Mouse (Mus musculus): ENCODE measurements around the gene Gmnn.
"Not testable (repeated sequence)": the region's sequence is repeated elsewhere in the genome, so short reads cannot be mapped to it uniquely, and the experiment has no call there.

Gmnn gene

DNA sequence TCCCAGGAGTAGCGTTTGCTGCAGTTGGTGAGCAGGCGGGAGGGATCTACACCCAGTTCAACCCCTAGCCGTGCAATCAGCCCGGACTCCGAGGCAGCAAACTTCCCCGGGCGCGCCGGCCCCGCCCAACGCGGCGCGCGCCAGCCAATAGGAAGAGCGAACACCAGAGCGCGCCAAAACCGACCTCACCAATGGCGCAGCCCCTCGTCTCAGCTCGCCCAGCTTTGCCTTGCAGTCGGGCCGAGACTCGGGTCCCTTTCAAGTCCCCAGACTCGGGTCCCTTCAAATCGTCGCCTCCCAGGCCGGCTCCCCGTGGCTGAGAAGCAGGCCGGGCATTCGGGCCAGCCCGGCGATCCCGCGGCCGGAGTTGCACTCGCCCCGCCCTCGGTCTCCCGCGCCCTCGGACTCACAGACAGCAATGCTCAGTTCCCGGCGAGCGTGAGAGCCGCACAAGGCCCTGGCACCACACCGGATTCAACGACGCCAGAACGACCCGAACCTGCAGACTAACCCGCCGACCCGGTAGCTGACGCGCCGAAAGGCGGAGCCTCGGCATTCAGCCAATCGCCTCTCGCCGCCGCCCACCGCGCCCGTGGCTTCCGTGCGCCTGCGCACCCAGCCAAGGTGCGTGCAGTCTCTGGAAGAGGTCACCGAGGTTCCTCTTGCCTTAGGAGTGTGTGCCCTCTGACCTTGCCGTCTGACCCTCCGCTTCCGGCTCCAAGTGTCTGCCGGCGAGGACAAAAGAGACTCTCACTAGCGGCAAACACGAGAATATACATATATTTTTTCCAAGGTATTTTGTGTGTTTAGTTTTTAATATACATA lies at the start of gene Gmnn:
TSS of gene Gmnn (minus strand) at position 521 of the 825 bp plus-strand sequence.
- peak; percentile 90 to 93 for DNase-seq

DNA sequence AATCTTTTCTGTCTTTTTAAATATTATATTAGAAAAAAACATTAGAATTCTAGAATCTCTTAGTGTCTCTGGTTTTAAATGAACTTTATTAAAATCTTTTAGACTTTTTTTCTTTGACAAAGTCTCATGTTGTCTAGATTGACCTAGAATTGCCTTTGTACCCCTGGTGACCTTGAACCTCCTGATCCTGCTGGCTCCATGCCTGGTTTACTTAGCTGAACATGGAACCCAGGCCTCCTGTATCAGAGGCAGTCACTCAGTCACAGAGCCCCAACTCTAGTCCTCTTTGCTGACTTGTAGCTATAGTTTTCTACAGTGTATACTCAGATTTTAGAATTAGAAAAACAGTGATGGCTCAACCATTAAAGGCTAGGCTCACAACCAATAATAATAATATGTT lies 44.4 kb upstream of the Gmnn start:
- no peak for DNase-seq

DNA sequence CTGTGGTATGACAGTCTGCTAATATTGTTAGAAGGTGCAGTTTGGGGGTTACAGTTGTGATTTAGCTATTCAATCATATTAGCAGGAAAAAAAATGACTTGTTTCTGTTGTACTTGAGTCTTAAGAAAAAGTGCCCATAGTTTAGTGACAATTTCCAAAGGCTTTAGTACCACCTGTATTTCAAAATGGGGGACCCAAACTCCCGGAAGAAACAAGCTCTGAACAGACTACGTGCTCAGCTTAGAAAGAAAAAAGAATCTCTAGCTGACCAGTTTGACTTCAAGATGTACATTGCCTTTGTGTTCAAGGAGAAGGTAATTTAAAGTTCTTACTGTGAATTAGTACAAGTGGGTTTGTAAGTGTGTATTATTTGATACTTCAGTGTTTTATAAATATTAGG lies 41.5 kb upstream of the Gmnn start:
- no peak for DNase-seq

DNA sequence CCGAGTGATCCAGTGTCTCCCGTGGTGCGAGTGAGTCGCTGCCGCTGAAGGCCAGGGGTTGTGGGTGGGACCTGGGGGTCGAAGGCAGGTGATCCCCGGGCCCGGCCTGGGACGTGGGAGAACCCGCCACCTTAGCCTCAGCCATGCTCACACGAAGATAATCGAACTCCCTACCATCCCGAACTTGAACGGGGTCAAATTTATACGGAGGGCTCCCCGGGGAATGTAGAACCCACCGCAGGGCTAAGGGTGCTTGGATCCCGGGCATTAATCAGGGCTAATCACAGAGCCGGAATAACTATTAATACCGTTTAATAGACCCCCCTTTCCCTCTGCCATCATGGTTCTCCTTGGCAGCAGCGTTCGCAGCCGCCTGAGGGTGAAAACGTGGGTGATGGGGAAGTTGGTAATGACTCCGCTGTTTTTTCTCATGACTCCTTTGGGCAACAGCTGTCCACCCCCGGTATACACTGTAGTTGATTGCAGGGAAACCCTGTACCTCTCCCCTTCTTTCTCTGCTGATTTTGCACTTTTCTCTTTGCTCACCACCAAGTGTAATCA lies 40.5 kb upstream of the Gmnn start:
- DNase-seq, result peak; percentile 31 to 39

DNA sequence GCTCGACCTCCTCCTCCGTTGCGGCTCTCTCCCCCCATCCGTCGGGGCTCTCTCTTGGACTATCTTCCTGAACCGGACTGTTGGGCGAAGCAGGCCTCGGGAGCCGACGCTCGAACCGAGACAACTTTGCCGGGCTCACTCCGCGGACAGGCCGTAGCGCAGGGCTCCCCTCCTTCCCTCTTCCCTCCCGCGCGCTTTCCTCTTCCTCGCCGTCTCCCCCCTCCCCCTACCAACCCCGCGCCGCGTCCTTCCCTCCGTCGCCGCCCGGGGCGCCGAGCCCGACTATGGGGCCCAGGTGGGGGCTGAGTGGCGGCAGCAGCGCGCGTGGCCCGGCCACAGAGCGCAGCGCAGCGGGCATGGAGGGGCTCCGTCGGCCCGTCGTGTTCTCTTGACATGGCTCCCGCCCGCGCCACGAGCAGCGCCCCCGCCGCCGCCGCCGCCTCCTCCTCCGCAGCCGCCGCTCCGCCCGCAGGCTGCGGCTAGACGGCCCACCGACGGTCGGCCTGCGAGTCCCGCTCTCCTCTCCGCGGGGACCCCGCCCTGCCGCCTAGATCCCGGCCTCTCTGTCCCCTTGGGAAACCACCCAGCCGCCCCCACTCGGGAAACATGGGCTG lies 39.7 kb upstream of the Gmnn start, which contains the start of gene BC005537:
TSS of gene BC005537 (plus strand) at position 350 of the 614 bp plus-strand sequence.
- peak; percentile 68 to 79 for DNase-seq

DNA sequence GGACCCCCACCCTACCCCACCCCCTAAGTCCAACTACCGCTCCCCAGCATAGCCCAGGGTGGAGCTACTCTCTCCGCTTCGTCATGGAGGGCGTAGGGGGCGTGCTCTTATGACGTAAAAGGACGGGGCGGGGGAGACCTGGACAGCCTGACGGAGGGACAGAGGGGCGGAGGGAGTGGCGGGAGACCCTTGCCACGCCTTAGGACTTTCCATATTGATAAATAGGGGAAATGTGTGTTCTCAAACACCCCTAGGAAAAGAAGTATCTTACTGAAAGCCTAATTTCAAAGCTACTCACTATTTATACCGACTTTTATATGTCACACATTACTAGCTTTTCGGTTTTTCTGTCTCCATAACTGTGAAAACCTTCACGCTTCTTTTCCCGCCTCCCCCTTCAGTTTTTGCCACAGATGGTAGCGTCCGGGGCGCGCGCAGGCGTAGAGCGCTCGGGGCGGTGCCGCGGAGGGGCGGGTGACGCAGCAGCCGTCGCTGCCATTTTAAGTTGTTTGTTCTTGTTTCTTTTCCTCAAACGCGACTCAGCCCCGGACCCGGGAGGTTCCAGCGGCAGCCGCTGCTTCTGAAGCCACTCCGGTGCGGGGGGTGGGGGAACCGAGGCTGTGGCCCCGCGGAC lies 39.1 kb upstream of the Gmnn start:
- DNase-seq, result peak; percentile 97 to 98

DNA sequence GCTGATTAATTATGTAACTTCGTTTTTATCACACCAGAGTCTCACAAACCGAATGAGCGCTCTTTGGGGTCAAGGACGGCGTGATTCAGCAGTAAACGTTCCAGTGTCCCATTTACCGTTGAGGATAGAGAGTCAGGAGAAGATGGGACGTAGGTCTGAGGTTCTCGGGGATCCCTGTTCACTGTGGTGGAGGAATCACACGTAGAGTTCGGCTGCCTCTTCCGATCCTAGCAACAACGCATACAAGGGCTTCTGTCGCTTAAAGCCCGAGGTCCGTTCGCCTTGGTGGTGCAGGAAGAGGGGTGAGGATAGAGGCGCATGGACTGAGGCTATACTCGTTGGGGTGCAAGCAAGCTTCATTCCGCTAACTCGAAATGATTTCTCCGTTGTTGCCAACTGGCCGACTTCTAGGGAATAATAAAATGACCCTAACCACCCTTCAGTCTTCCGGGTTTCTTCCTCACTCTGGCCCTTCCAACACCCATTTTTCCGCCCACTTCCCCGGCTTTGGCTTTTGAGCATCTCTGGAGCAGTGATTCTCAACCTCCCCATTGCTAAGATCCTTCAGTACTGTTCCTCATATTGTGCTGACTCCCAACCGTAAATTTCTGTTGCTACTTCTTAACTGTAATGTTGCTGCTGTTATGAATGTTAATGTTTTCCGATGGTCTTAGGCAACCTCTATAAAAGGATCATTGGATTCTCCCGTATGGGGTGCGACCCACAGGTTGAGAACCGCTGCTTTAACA lies 38.4 kb upstream of the Gmnn start:
- DNase-seq, result peak; percentile 42 to 61

DNA sequence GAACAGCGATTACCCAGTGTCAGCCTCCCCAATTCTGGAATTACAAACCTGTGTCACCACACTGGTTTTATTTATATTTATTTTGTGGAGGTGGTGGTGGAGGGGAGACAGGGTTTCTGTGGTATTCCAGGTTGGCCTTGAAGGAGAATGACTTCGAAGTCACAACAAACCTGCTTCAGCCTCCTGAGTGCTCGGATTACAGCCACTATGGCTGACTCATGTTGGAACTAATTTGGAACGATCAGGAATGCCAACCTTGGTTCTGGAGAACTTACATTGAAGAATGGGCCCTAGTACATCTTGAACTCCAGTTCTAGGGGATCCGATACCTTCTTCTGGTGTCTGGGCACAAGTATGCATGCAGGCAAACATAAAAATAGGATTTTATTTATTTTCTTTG lies 37.7 kb upstream of the Gmnn start:
- no peak for DNase-seq

DNA sequence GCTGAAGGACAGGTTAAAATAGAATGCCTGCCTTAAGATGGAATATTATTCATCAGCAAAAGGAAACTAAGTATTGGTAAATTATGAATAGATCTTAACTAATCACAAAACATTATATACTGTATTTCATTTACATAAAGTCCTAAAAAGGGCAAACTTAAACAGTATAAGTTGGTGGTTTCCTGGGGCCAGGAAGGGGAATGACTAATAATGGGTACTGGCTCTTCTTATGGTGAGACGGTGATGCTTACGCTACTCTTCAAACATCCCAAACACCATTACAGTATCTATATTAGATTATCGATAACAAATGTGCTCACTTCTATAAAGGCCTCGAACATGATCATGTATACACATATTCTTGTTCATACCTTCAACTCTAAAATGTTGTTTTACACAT lies 37.0 kb upstream of the Gmnn start:
- DNase-seq, result no peak

DNA sequence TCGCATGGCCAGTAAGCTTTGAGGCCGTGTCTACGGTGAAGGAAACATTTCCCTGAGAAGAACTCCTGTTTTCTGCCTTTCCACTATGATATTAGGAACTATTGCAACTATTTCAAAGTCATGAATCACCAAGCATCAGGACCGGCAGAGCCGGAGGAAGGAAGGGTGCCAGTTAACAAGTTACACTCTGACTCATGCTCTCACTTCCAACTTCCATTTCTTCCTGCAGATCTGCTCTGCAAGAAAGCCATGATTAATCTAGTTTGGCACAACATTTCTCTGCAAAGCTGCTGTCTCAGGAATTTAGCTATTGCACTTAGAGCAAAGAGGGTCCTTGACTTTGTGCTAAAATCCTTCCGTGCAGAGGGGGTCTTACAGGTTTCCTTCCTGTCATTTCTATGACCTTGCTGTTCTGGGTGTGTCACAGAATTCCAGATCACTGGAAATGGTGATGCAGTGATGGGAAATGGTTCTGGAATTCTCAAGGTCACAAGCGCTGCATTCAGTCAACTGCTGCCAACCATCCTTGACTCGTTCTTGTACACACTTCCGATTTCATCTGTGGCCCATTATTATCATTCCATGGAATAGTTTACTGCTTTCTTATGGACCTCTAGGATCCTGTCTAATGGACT lies 30.8 kb upstream of the Gmnn start:
- no peak for DNase-seq

DNA sequence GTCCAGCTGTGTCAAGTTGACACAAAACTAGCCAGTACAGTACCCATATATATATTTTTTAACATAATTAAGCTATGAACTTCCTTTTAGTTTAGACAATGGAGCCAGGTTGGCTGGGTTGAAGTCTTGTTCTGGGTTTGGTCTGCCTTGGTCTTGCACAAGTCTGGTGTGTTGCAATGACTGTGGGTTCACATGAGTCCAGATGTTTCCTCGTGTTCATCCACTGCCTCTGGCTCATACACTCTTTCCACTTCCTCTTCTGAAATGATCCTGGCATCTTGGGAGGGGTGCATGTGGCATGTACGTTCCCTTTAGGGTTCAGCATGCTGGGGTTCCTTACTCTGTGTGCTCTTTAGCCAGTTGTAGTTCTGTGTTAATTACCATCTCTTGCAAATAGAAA lies 29.6 kb upstream of the Gmnn start:
- no peak for DNase-seq

DNA sequence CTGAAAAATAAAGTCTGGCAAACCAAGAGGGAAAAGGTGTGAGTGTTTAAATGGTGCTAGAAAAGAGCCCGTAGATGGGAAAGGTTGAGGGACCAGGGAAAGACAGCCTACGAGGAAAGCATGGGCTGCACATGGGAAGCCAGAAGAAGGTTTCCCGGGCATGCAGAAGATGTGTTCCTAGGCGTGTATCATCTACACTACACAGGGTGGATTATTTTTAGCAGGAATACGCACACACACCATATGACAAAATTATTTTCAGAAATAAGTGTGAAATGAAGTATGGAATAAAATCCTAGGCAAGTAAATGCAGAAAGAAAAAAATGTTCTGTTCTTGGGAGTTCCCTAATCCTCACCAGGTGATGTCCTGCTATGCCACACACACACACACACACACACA lies 25.8 kb upstream of the Gmnn start:
- DNase-seq, result no peak

DNA sequence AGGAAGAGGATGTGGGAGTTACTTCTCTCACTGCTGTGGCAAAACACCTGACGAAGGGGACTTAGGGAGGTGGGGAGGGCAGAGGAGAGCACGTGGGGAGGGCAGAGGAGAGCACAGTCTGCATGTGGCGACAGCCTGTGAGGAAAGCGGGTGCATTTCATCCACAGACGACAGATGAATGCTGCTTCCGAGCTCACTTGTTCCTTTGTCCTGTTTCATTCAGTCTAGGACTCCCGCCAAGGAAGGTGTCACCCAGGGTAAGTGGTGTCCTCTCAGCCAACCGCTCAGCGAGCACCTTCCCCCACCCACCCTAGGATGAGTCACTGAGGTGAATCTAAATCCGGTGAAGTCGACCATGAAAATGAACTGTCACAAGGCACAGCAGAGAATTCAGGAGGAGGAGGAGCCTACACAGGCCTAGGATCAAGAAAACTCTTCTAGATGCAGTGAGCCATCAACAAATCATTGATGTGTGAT lies 24.3 kb upstream of the Gmnn start:
- DNase-seq, result peak in 1 of 2 experiments; percentile 35

DNA sequence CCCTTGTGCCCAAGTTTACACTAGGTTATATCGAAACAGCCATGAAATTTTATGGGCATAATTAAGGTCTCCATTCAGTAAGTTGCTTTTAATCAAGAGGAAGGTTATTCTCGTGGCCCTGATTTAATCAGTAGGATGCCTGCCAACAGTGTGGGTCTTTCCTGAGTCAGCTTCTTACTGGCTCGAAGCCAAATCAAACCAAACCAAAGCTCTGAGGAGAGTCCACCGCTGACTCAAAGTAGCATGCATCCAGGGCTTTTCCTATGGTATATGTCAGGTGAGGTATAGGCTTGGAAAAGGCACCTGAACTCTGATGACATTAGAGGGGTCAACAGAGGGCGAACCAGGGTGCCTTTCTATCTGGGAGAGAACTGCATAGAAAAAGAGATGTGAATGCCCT lies 20.2 kb upstream of the Gmnn start:
- DNase-seq, result peak in 1 of 2 experiments; percentile 26

DNA sequence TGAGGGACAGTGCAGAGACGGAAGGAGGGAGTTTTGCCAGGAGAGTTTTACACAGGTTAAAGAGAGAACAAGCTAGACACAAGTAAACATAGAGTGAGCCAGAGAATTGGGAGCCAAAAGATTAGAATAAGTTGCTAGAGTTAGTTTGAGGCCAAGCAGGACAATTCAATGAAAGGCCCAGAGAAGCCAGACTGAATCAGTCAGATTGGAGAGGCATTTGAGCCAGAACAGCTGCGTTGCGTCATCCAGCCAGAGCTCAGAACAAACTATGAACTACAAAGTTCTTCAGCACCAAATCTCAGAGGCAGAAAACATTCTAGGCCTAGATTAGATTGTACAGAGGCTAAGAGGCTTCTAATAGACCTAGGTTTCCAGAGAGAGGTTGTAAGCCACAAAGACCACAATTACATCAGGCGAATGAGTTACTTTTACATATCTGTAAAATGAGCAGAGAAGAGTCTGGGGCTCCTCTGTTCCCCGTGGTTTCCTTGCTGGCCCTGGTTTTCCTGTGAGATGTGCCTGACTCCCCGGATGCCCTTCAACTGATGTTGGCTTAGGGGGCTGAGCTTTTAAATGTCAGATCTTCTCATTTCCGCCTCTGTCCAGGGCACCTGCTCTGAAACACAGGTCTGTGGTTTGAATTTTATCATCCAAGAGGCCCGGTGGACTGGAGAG lies 17.1 kb upstream of the Gmnn start:
- DNase-seq, result peak in 1 of 2 experiments; percentile 31

DNA sequence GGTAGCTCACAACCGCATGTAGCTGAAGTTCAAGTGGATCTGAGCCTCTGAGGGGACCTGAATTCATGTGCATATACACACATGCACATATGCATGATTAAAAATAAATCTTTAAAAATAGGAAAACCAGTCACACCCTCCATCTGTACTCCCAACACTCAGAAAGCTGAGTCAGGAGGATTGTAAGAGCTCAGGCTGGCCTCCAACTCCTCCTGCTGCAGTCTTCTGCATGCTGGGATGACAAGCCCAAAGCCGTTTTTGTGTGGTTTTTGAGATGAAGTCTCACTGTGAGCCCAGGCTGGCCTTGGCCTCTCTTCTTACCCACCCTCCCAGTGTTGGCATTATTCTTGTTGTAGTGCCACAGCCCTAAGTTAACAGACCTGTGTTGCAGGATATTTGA lies 16.3 kb upstream of the Gmnn start:
- DNase-seq, result no peak

DNA sequence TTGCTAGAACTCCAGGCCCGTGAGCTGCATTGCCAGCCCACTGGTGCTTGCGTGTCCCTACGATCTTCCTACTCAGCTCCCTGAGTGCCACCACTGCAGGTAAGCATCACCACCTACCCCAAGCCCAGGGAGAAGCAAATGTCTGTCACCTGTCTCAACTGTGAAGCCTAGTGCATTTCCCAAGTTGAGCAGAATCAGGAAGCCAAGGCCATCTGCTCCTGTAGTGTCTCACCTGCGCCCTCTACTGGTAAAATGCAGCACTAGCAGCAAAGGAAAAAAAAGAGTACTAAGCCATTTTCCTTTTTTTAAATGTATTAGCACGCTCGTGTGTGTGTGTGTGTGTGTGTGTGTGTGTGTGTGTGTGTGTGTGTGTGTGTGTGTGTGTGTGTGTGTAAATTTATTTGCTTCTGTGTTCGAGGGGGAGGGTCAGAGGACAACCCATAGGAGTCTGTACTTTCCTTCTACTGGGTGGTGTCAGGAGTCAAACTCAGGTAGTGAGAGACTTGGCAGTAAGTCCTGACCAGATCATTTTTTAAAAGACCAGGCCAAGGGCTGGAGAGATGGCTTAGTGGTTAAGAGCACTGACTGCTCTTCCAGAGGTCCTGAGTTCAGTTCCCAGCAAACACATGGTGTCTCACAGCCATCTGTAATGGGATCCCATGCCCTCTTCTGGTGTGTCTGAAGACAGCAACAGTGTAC lies 14.6 kb upstream of the Gmnn start:
- peak; percentile 58 to 66 for DNase-seq

DNA sequence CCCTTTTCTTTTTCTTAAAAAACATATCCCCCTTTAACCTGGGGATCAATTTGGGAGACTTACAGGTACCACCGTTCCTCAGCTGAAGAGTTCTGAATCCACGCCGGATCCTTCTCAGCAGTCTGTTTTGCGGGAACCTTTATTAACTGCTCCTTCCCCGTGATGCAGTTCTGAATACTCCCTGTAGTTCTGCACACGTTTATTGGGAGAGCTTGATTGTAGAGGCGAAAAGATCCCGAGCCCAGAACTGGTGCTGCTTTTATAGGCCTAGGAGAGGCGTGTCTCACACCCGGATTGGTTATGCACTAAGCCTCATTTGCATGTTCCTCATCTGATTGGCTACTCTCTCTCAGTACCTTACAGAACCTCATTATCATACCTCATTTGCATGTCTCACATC lies 9.8 kb upstream of the Gmnn start:
- not testable (repeated sequence) for DNase-seq

DNA sequence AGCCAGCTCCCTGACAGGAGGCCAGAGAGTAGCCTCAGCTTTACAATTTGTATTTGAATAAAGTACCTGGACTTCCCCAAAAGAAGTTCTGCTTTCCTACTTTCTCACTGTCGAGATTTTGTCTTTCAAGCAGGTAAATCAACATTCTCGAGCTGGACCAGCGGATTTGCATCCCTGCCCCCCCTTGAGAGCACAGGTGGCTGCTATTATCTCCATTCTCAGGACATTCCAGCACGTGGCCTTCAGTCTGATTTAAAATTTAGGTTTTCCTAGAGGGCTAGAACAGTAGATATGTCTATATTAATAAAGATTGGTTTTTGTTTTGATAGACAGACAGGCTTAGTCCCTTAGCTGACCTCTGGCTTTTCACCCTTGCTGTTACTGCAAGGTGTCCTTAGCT lies 6.1 kb upstream of the Gmnn start:
- not testable (repeated sequence) for DNase-seq

DNA sequence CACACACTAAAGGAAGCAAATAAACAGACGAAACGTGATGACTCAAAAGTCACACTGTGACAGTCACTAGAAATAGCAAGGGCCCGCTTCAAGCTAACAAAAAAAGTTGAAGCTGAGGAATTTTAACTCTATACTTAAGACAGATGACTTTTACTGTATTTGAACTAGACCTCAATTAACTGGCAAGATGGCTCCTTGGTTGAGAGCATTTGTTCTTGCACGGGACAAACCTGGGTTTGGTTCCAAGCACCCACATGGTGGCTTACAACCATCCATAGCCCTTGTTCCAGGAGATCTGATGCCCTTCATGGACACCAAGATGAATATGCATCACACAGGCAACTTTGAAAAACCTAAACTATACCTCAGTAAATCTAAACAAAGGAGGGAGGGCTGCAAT lies 531 bp upstream of the Gmnn start:
- no peak for DNase-seq

DNA sequence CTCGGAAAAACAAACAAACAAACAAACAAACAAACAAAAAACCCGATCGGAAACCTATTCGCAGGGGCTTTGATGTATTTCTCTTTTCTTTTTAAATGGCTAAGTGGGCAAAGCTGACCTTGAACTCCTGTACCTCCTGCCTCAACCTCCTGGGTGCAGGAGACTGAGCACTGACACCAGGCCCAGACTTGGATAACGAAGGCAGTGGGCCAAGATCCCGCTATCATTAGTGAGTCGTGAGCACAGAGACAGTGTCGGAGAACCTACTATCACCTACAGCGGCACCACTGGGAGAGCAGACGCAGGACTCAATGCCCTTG lies 680 bp downstream of the Gmnn start:
- no peak for DNase-seq
